Mouse (Mus musculus): Measurements from ENCODE around the gene Diaph3. TPM values are rescaled to one million over a fixed set of nuclear protein-coding genes. Genes with fewer than 3 reads are reported as not detected.

Gene Diaph3
- polyA plus RNA-seq, 1 experiment = 0.65 TPM

DNA sequence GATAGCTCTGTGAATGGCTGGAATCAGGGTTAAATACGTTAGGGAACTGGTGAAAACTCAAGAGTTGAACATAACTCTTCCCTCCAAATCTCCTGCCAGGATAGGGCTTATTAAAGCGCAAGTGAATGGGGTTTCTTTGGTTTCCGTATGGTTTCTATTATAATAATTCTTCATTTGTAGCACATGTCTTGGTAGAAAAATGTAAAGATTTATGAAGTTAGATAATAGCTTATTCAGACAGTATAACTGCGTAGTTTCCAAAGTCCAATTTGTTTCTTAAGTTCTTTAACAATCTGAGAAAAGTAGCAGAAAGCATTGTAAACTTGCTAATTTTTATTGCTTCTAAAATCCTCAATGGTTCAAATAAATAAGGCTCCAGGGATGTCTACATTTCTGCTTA lies 448.3 kb downstream of the Diaph3 start:
- TF ChIP-seq CTCF (IDR thresholded peaks at IDR 0.05; ENCODE audit: insufficient read depth, low read length) (no peak), POLR2A (IDR thresholded peaks at IDR 0.05; ENCODE audit: borderline replicate concordance, extremely low read depth, low read depth, low read length) (no peak)
- H3K4me3 ChIP-seq (replicated peaks; ENCODE audit: extremely low read depth, low read depth, low read length) = no peak overlapping the region
- no peaks in the 10 kb centered on the region for H3K4me1 ChIP-seq (ENCODE audit: control insufficient read depth, insufficient read depth, low read length)
- DNase-seq = no peak
- 88% methylated on average over 4 of the region's 4 CpGs for WGBS

DNA sequence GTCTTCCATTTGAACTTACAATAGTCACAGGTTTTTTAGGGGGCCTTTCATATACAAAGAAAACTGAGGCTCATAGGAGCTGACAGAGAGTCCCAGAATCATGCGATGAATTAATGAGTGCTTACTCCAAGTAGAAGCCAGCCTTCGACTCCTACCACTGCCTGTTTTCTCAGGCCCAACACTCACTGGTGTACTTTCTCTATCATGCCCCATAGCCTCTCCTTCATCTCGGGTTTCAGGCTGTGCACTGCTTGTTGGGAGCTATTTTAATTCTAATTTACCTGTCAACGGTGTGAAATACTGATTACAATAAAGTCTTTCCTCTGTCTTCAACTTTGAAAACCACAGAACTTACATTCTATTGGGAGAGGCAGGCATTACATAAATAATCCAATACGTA lies 449.7 kb downstream of the Diaph3 start:
- H3K4me3 ChIP-seq (replicated peaks; ENCODE audit: extremely low read depth, low read depth, low read length) = no peak overlapping the region
- no peaks in the 10 kb centered on the region for H3K4me1 ChIP-seq (ENCODE audit: control insufficient read depth, insufficient read depth, low read length)
- no peak for DNase-seq
- TF ChIP-seq POLR2A (IDR thresholded peaks at IDR 0.05; ENCODE audit: borderline replicate concordance, extremely low read depth, low read depth, low read length) = no peak
- TF ChIP-seq CTCF (IDR thresholded peaks at IDR 0.05; ENCODE audit: insufficient read depth, low read length) = no peak
- WGBS = 84% methylated on average over 5 of the region's 5 CpGs

DNA sequence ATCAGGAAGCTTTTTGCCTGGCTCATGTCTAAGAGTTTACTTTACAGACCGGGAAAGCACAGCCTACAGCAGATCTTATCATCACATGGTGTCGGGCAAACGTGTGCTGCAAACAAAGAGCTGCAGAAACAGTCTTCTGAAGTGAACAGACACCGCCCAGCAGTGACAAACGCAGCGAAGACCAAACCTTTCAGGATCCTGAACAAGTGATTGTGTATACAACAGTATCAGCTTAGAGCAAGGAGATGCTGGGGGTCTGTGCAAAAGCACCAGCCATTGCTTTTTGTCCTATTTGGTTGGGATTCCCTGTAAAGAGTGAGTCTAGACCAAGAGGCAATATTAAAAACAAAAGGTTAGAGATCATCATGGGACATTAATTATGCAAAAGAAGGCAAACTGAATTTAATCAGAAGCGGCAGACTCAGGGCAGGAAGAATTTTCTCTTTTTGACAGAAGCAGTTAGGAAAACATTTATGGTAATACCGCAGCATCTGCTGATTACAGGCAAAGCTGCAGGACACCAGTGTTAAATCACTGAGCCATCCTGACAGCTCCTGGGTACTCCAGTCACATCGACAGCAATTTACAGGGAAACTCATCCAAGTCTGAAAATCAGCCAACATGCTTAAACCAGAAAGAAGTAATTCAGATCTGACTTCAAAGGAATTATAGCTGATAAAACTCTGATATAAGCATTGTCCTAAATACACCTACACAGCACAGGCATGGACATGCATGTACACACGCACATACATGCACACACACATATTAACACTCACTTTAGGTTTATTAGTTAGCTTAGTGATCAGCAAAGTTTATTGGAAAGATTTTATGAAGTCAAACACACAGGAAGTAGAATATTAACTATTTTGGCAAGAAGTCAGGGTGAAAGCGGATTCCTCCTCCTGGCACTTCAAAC lies 456.2 kb downstream of the Diaph3 start:
- DNase-seq = peak; percentile 10
- 30% methylated on average over 11 of the region's 11 CpGs for WGBS
- TF ChIP-seq CTCF (IDR thresholded peaks at IDR 0.05; ENCODE audit: insufficient read depth, low read length) = no peak
- TF ChIP-seq POLR2A (IDR thresholded peaks at IDR 0.05; ENCODE audit: borderline replicate concordance, extremely low read depth, low read depth, low read length) = no peak
- H3K4me1 ChIP-seq (ENCODE audit: control insufficient read depth, insufficient read depth, low read length) = no peaks in the 10 kb centered on the region; the same call in 1 of the 2 replicates
- H3K4me3 ChIP-seq (replicated peaks; ENCODE audit: extremely low read depth, low read depth, low read length) = no peak overlapping the region

DNA sequence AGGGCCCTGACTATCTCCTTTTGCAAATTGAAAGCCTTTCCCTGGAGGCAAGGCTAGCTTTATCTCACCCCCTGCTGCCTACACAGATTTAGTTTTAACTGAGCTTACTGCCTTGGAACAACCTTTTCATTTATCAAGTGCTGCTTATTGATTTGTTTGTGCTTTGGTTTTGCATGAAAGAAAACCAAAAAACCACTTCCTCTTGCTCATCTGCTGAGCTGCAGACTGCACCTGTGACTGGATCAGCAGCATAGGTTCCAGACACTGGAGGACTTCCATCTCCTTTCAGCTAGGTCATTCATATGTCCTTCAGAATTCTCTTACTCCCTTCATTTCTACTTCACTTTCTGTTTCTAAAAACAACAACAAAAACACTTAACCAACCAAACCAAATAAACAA lies 459.1 kb downstream of the Diaph3 start:
- TF ChIP-seq CTCF (IDR thresholded peaks at IDR 0.05; ENCODE audit: insufficient read depth, low read length) = no peak
- DNase-seq = no peak
- Histone ChIP-seq H3K4me3 (replicated peaks; ENCODE audit: extremely low read depth, low read depth, low read length) (no peak overlapping the region), H3K4me1 (ENCODE audit: control insufficient read depth, insufficient read depth, low read length) (no peaks in the 10 kb centered on the region; the same call in 1 of the 2 replicates)

DNA sequence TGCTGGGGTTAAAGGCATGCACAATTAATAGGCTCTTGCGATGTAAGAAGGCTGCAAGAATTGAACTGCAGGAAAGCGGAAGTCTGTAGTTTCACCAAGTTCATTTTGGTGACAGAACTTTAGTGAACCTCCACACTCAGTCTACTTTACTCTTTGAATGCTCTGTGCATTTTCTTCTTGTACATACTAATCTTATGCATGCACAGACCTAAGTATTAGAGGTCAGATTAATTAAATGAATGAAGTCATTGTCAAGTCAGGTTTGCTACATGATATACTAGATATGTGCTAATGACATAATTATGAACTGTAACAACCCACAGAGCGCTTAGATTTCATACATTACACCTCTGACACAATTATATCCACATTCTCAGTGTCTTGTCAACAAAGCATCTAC lies 462.0 kb downstream of the Diaph3 start:
- Histone ChIP-seq H3K4me3 (replicated peaks; ENCODE audit: extremely low read depth, low read depth, low read length) (no peak overlapping the region), H3K4me1 (ENCODE audit: control insufficient read depth, insufficient read depth, low read length) (no peaks in the 10 kb centered on the region)
- DNase-seq = no peak
- TF ChIP-seq POLR2A (IDR thresholded peaks at IDR 0.05; ENCODE audit: borderline replicate concordance, extremely low read depth, low read depth, low read length) (no peak), CTCF (IDR thresholded peaks at IDR 0.05; ENCODE audit: insufficient read depth, low read length) (no peak)
- 94% methylated on average over 3 of the region's 3 CpGs for WGBS

DNA sequence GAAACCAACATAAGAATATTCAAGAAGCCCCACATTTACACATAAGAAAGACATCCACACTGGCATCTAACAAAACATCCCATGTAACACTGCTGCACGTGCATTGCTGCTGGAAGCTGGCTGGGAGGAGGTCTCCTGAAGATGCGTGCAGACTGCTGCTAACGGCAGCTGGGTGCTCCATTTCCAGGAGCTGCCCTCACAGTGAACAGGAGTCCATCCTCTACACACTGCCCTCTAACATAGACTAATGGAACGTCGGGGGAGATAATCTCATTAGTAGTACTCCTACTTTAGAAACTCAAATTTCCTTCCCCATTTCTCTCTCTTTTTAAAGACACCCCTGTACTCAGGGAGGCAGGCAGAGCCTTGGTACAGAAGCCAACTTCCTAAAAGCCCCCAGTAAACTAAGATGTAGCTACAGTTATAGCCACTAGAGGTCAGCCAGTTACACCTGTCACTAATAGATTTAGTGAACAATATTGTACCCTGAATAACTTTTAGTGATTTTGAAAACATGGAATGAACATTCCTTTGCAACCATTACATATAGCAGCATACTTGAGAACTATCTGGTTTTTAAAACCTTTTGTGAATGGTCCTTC lies 462.8 kb downstream of the Diaph3 start:
- Histone ChIP-seq H3K4me1 (ENCODE audit: control insufficient read depth, insufficient read depth, low read length) (no peaks in the 10 kb centered on the region), H3K4me3 (replicated peaks; ENCODE audit: extremely low read depth, low read depth, low read length) (no peak overlapping the region)
- 63% methylated on average over 5 of the region's 5 CpGs for WGBS
- DNase-seq = no peak
- TF ChIP-seq CTCF (IDR thresholded peaks at IDR 0.05; ENCODE audit: insufficient read depth, low read length) (no peak), POLR2A (IDR thresholded peaks at IDR 0.05; ENCODE audit: borderline replicate concordance, extremely low read depth, low read depth, low read length) (no peak)

DNA sequence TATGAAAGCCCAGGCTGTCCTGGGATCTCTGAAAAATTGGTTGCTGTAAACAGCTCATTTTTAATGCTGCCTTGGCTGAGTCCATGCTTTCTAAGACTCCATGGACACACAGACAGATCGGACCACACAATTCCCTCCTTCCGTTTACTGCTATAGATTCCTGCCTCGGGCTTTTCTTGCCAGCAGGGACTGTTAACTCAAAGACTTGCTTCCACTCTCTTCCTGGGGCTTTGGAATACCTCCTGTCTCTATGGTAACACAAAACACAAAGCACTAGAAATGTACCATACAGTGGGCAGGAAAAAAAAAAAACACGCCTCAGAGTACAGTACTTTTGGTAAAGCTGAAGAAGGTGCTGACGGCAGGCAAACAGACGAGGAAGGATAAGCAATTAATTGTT lies 464.0 kb downstream of the Diaph3 start:
- TF ChIP-seq CTCF (IDR thresholded peaks at IDR 0.05; ENCODE audit: insufficient read depth, low read length) (no peak), POLR2A (IDR thresholded peaks at IDR 0.05; ENCODE audit: borderline replicate concordance, extremely low read depth, low read depth, low read length) (no peak)
- Histone ChIP-seq H3K4me1 (ENCODE audit: control insufficient read depth, insufficient read depth, low read length) (no peaks in the 10 kb centered on the region), H3K4me3 (replicated peaks; ENCODE audit: extremely low read depth, low read depth, low read length) (no peak overlapping the region)
- DNase-seq = no peak
- 53% methylated on average over 6 of the region's 6 CpGs for WGBS

DNA sequence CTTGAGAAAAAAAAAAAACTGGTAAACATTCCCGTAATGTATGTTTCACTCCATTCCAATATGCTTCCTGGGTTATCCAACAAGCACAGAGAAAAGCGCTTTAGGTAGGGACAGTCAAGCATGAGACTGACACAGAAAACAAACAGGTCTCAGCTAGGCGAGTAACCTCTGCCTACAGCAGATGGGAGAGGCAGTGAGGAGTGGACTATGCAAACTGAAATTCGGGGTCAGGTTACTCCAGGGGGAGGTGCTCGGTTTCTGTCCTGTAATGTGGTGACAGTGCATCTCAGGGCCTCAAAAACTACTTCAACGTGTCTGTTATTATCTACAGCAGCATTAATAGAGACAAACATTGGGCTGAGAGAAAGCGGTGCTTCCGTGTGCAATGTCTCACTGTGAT lies 465.7 kb downstream of the Diaph3 start:
- Histone ChIP-seq H3K4me1 (ENCODE audit: control insufficient read depth, insufficient read depth, low read length) (no peaks in the 10 kb centered on the region), H3K4me3 (replicated peaks; ENCODE audit: extremely low read depth, low read depth, low read length) (no peak overlapping the region)
- 67% methylated on average over 8 of the region's 8 CpGs for WGBS
- no peak for TF ChIP-seq POLR2A (IDR thresholded peaks at IDR 0.05; ENCODE audit: borderline replicate concordance, extremely low read depth, low read depth, low read length)
- TF ChIP-seq CTCF (IDR thresholded peaks at IDR 0.05; ENCODE audit: insufficient read depth, low read length) = no peak
- DNase-seq = no peak

DNA sequence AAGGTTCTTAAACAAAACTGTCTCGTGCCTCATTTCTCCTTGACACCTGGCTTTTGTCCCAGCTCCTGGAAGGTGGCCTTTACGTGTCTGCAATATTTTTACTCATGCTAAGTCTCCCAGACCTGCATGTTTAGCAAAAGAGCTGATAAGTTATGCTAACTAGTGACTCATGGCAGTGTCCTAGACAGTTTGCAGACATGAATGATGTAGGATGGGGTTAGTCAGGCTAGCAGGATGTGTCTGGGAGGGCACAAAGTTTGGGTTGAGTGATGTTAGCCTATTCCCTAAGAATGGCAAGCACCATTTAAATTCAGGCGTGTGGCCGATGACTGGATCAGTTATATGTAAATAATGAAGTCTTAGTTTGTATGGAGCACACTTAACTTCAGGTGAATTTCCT lies 478.2 kb downstream of the Diaph3 start:
- TF ChIP-seq CTCF (IDR thresholded peaks at IDR 0.05; ENCODE audit: insufficient read depth, low read length) (no peak), POLR2A (IDR thresholded peaks at IDR 0.05; ENCODE audit: borderline replicate concordance, extremely low read depth, low read depth, low read length) (no peak)
- Histone ChIP-seq H3K4me1 (ENCODE audit: control insufficient read depth, insufficient read depth, low read length) (no peaks in the 10 kb centered on the region), H3K4me3 (replicated peaks; ENCODE audit: extremely low read depth, low read depth, low read length) (no peak overlapping the region)
- no peak for DNase-seq
- whole genome bisulfite sequencing = 79% methylated on average over 4 of the region's 4 CpGs

DNA sequence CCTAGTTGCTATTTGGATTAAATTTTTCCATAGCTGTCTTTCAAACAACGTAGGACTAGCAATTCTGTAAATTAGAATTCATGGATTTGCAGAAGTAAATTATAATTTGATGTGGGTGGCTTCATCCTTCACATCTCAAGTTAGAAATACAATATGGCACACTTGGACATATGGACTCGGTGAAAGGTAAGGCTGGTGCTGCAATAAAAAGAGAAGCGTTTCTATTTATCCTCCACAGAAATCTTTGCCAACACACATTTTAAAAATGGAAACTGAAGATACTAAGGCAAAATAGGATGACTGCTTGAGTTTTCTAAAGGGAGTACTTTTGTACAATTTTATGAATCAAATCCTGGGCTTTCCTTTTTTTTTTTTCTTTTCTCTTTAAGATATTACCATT lies 480.5 kb downstream of the Diaph3 start:
- WGBS = 96% methylated on average over 3 of the region's 3 CpGs
- TF ChIP-seq CTCF (IDR thresholded peaks at IDR 0.05; ENCODE audit: insufficient read depth, low read length) = no peak
- no peak for TF ChIP-seq POLR2A (IDR thresholded peaks at IDR 0.05; ENCODE audit: borderline replicate concordance, extremely low read depth, low read depth, low read length)
- no peak for DNase-seq
- Histone ChIP-seq H3K4me1 (ENCODE audit: control insufficient read depth, insufficient read depth, low read length) (no peaks in the 10 kb centered on the region), H3K4me3 (replicated peaks; ENCODE audit: extremely low read depth, low read depth, low read length) (no peak overlapping the region)

Data from lung, adult 2 months (tissue).